Mouse (Mus musculus): Measurements from ENCODE around the gene Rbm39. TPM values are rescaled to one million over a fixed set of nuclear protein-coding genes. Genes with fewer than 3 reads are reported as not detected.

The Rbm39 gene
- polyA plus RNA-seq (2015; fragmentation: Nextera tagmentation; extraction: Ambion mirVana): 335 and 349 TPM in 2 replicates

DNA sequence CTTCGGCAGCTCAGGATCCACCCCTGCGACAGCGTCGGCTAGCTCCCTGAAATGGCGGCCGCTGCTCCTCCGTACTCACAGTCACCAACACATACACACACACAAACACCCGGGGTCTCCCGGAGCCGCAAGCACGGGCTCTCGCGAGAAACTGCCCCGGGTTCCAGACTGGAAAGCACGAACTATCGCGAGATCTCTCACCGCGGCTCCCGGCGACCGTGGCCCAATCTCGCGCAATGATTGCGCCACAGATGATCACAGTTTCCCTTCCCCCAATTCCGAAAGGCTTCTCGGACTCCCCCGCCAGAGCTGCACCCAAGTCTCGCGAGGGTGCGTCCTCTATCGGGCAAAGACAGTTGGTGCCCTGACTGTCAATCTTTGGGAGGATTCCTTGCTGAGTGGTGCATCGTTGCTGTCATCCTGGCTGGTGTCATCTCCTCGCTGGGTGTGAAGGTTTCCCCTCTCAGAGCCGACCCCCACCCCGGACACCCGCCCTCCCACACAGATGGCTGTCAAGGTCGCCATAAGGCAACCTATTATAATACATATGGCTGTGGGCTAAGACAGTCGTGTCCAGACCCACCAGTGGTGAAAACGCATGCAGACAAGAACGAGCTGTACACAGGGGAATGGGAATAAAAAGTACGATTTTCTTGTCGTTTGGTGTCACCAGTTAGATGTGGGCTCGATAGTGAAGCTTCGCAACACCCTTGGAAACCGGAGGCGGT is at the start of gene Rbm39:
Rbm39 (minus strand) TSS at position 145 of the 728 bp plus-strand sequence.
- WGBS: under 1% methylated on average over 46 of the region's 47 CpGs

DNA sequence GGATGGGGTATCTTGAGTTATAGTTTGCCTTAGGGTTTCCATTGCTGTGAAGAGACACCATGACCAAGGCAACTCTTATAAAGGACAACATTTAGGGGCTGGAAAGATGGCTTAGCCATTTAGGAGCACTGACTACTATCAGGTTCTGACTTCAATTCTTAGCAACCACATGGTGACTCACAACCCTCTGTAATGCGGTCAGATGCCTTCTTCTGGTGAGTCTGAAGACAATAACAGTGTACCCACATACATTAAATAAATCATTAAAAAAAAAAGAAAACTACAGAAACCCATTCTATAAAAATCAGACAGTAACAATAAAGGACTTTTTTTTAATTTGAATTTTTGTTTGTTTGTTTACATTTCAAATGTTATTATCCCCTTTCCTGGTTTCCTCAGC is 49.1 kb upstream of the Rbm39 start:
- H3K9me3 ChIP-seq (ENCODE audit: control insufficient read depth, low read length): no peaks in the 10 kb centered on the region
- no peak for TF ChIP-seq CTCF (IDR thresholded peaks at IDR 0.05; ENCODE audit: low read depth)
- no peak for TF ChIP-seq EP300 (optimal IDR thresholded peaks at IDR 0.05)
- no peak overlapping the region for H3K9ac ChIP-seq (ENCODE audit: low read length)
- H3K4me2 ChIP-seq (replicated peaks; ENCODE audit: low read depth): no peak overlapping the region
- H3K4me1 ChIP-seq (replicated peaks; ENCODE audit: control insufficient read depth, insufficient read depth): no peaks in the 10 kb centered on the region
- DNase-seq (ENCODE audit: low spot score) (no peak), ATAC-seq (ENCODE audit: low FRiP score, low TSS enrichment) (no peak)
- 84% methylated on average over 1 of the region's 1 CpGs for WGBS
- no peaks in the 10 kb centered on the region for H3K27me3 ChIP-seq (ENCODE audit: control insufficient read depth, insufficient read depth, low read length)
- peaks cover 4% of the 10 kb centered on the region for H3K36me3 ChIP-seq (ENCODE audit: control insufficient read depth, insufficient read depth, low read length)
- no peak overlapping the region for H3K27ac ChIP-seq (replicated peaks)
- H3K4me3 ChIP-seq (ENCODE audit: low read depth, low read length): no peak overlapping the region

More for the DNA sequence above, at the start of gene Rbm39:
- Histone ChIP-seq H3K4me2 (replicated peaks; ENCODE audit: low read depth) (peak within 1 kb of the TSS; percentile 69), H3K36me3 (ENCODE audit: control insufficient read depth, insufficient read depth, low read length) (peaks cover 5% of the 10 kb centered on the region), H3K27ac (replicated peaks) (peak within 1 kb of the TSS; percentile 99), H3K9ac (ENCODE audit: low read length) (peak within 1 kb of the TSS; percentile 100), H3K4me3 (ENCODE audit: low read depth, low read length) (peak within 1 kb of the TSS; percentile 100), H3K4me1 (replicated peaks; ENCODE audit: control insufficient read depth, insufficient read depth) (peaks cover 5% of the 10 kb centered on the region), H3K27me3 (ENCODE audit: control insufficient read depth, insufficient read depth, low read length) (no peaks in the 10 kb centered on the region), H3K9me3 (ENCODE audit: control insufficient read depth, low read length) (no peaks in the 10 kb centered on the region)
- DNase-seq (ENCODE audit: low spot score): peak; percentile 100
- peak; percentile 97 for ATAC-seq (ENCODE audit: low FRiP score, low TSS enrichment)
- TF ChIP-seq CTCF (IDR thresholded peaks at IDR 0.05; ENCODE audit: low read depth): peak; percentile 70
- TF ChIP-seq EP300 (optimal IDR thresholded peaks at IDR 0.05): peak; percentile 100

DNA sequence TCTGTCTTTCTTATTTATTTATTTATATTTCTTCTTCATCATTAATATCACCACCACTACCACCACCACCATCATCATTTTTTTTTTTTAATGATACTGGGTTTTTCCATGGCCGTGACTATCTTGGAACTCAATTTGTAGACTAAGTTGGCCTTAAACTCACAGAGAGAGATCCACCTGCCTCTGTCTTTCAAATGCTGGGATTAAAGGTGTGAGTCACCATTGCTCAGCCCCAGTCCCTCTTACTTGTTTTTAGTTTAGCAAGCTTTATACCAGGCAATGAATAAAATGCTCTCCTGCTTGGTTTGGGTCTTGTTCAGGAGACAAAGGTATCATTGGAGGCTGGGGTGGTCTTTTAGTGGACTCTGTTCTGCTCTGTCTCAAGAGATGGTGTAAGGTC is 47.7 kb upstream of the Rbm39 start:
- DNase-seq (ENCODE audit: low spot score) (no peak), ATAC-seq (ENCODE audit: low FRiP score, low TSS enrichment) (no peak)
- 91% methylated on average over 1 of the region's 1 CpGs for WGBS
- Histone ChIP-seq H3K4me2 (replicated peaks; ENCODE audit: low read depth) (no peak overlapping the region), H3K27ac (replicated peaks) (no peak overlapping the region), H3K9ac (ENCODE audit: low read length) (no peak overlapping the region), H3K36me3 (ENCODE audit: control insufficient read depth, insufficient read depth, low read length) (peaks cover 7% of the 10 kb centered on the region), H3K27me3 (ENCODE audit: control insufficient read depth, insufficient read depth, low read length) (no peaks in the 10 kb centered on the region), H3K4me1 (replicated peaks; ENCODE audit: control insufficient read depth, insufficient read depth) (no peaks in the 10 kb centered on the region), H3K4me3 (ENCODE audit: low read depth, low read length) (no peak overlapping the region), H3K9me3 (ENCODE audit: control insufficient read depth, low read length) (no peaks in the 10 kb centered on the region)
- TF ChIP-seq CTCF (IDR thresholded peaks at IDR 0.05; ENCODE audit: low read depth) (no peak), EP300 (optimal IDR thresholded peaks at IDR 0.05) (no peak)

DNA sequence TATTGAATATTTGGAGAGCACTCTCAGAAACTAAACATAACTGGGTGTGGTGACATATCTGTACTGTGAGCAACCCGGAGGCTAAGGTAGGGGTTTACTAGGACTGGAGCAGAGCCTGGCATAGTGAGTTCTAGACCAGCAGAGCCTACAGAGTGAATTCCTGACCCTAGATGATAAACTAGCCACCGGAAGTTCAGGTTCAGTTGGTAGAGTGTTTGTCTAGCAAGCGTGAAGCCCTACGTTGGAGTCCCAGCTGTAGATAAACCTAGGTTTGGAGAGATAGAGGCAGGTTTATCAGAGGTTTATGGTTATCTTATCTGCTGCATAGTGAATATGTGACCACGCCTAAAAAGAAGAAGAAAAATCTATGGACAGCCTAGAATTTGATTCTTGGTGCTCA is 44.0 kb upstream of the Rbm39 start:
- H3K36me3 ChIP-seq (ENCODE audit: control insufficient read depth, insufficient read depth, low read length): peaks cover 7% of the 10 kb centered on the region
- no peaks in the 10 kb centered on the region for H3K4me1 ChIP-seq (replicated peaks; ENCODE audit: control insufficient read depth, insufficient read depth)
- H3K9ac ChIP-seq (ENCODE audit: low read length): no peak overlapping the region
- no peak overlapping the region for H3K27ac ChIP-seq (replicated peaks)
- no peak overlapping the region for H3K4me3 ChIP-seq (ENCODE audit: low read depth, low read length)
- 68% methylated on average over 5 of the region's 5 CpGs for WGBS
- ATAC-seq (ENCODE audit: low FRiP score, low TSS enrichment) (no peak), DNase-seq (ENCODE audit: low spot score) (no peak)
- H3K27me3 ChIP-seq (ENCODE audit: control insufficient read depth, insufficient read depth, low read length): no peaks in the 10 kb centered on the region
- no peaks in the 10 kb centered on the region for H3K9me3 ChIP-seq (ENCODE audit: control insufficient read depth, low read length)
- H3K4me2 ChIP-seq (replicated peaks; ENCODE audit: low read depth): no peak overlapping the region
- TF ChIP-seq EP300 (optimal IDR thresholded peaks at IDR 0.05) (no peak), CTCF (IDR thresholded peaks at IDR 0.05; ENCODE audit: low read depth) (no peak)

DNA sequence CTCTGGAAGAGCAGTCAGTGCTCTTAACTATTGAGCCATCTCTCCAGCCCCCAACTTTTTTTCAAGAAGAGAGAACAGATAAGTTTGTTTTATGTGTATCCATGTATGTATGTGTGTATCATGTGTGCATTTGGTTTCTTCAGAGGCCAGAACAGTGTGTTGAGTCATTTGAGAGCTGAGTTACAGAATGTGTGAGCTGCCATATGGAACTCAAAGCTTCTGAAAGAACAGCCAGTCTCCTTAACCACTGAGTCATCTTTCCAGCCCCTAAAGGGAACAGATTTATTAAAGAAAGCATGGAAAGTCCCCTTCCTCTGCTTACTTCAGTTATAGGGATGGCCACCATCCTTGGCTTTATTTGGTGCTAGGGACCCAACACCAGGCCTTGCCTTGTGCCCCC is 42.1 kb upstream of the Rbm39 start:
- TF ChIP-seq EP300 (optimal IDR thresholded peaks at IDR 0.05) (no peak), CTCF (IDR thresholded peaks at IDR 0.05; ENCODE audit: low read depth) (no peak)
- no peak for DNase-seq (ENCODE audit: low spot score)
- H3K36me3 ChIP-seq (ENCODE audit: control insufficient read depth, insufficient read depth, low read length): peaks cover 7% of the 10 kb centered on the region
- no peaks in the 10 kb centered on the region for H3K9me3 ChIP-seq (ENCODE audit: control insufficient read depth, low read length)
- H3K4me1 ChIP-seq (replicated peaks; ENCODE audit: control insufficient read depth, insufficient read depth): no peaks in the 10 kb centered on the region
- H3K27ac ChIP-seq (replicated peaks): no peak overlapping the region
- no peak overlapping the region for H3K9ac ChIP-seq (ENCODE audit: low read length)
- no peak overlapping the region for H3K4me2 ChIP-seq (replicated peaks; ENCODE audit: low read depth)
- no peak overlapping the region for H3K4me3 ChIP-seq (ENCODE audit: low read depth, low read length)
- no peaks in the 10 kb centered on the region for H3K27me3 ChIP-seq (ENCODE audit: control insufficient read depth, insufficient read depth, low read length)
- ATAC-seq (ENCODE audit: low FRiP score, low TSS enrichment): no peak

DNA sequence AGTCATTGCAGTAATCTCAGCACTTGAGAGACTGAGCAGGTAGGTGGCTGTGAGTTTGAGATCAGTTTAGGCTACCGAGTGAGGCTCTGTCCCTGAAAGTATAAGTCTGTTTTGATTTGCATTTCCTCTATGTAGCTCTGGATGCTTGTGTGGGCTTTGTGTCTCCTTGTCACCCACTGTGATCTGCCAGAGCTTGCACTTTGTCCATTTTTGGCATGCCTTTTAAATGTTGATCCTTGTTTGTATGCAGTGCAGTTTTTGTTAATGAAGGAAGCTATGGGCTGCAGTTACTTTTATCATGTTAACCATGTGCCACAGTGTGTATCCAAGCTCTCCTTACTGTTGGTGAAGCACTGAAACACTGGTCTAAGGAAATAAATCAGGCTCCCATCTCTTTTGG is 37.7 kb upstream of the Rbm39 start:
- H3K27ac ChIP-seq (replicated peaks): no peak overlapping the region
- no peak overlapping the region for H3K4me3 ChIP-seq (ENCODE audit: low read depth, low read length)
- TF ChIP-seq EP300 (optimal IDR thresholded peaks at IDR 0.05) (no peak), CTCF (IDR thresholded peaks at IDR 0.05; ENCODE audit: low read depth) (no peak)
- 78% methylated on average over 1 of the region's 1 CpGs for WGBS
- DNase-seq (ENCODE audit: low spot score) (no peak), ATAC-seq (ENCODE audit: low FRiP score, low TSS enrichment) (no peak)
- H3K27me3 ChIP-seq (ENCODE audit: control insufficient read depth, insufficient read depth, low read length): no peaks in the 10 kb centered on the region
- no peak overlapping the region for H3K4me2 ChIP-seq (replicated peaks; ENCODE audit: low read depth)
- H3K4me1 ChIP-seq (replicated peaks; ENCODE audit: control insufficient read depth, insufficient read depth): no peaks in the 10 kb centered on the region
- no peak overlapping the region for H3K9ac ChIP-seq (ENCODE audit: low read length)
- no peaks in the 10 kb centered on the region for H3K9me3 ChIP-seq (ENCODE audit: control insufficient read depth, low read length)
- no peaks in the 10 kb centered on the region for H3K36me3 ChIP-seq (ENCODE audit: control insufficient read depth, insufficient read depth, low read length)

Data from stomach, postnatal 0 days (tissue).